22 mouse cellular contexts compared by ENCODE assay signal in the genomic region with DNA sequence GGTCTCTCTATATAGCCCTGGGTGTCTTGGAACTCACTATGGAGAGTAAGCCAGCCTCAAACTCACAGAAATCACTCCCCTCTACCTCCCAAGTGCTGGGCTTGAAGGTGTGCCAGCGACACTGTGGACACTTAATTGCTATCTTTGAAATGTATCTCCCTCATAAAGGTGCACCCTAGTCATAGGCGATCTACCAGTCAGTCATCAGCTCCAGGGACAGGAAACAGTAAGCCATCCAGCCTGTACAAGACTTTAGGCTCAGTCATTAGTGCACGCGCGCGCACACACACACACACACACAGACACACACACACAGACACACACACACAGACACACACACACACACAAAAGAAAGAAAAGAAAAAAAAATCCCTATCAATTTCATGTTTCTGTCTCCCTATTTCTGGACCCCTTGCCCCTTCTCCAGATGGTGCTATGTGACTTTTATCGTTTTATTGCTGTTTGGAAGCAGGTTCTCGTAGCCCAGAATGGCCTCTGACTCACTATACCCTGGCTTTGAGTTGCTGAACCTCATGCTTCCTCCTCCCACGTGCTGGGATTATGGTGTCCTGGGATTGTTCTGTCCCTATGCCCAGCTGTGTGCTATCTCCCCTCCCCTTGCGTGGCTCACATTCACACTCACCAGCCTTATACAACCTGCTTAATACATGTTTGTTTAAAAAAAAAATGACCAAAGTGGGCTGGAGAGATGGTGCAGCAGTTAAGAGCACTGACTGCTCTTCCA.
"Had no signal": no experiment of that assay in that cellular context is flagged by ENCODE, and none has a peak within 500 bp of the region (broad histone marks: within the 10 kb centered on the region; RNA-seq: fewer than 3 reads in every experiment).

No protein-coding gene starts in this region.

- H3K4me2 ChIP-seq: kidney, embryonic 15.5 days; limb, embryonic 12.5 days; limb, embryonic 15.5 days; liver, embryonic 11.5 days; lung, embryonic 15.5 days; midbrain, embryonic 13.5 days; neural tube, embryonic 12.5 days; neural tube, embryonic 15.5 days; stomach, embryonic 15.5 days had no signal

- H3K9ac ChIP-seq: kidney, embryonic 15.5 days; limb, embryonic 12.5 days; limb, embryonic 15.5 days; liver, embryonic 14.5 days; liver, postnatal 0 days; lung, embryonic 15.5 days; midbrain, embryonic 13.5 days; neural tube, embryonic 12.5 days; neural tube, embryonic 15.5 days; stomach, embryonic 15.5 days had no signal

- H3K27me3 ChIP-seq: kidney, embryonic 15.5 days; limb, embryonic 12.5 days; limb, embryonic 15.5 days; lung, embryonic 15.5 days; midbrain, embryonic 13.5 days; neural tube, embryonic 12.5 days; neural tube, embryonic 15.5 days; stomach, embryonic 15.5 days had no signal

- H3K27ac ChIP-seq: kidney, embryonic 15.5 days; left cerebral cortex, adult 2 months; limb, embryonic 12.5 days; limb, embryonic 15.5 days; liver, embryonic 14.5 days; lung, embryonic 15.5 days; midbrain, embryonic 13.5 days; neural tube, embryonic 12.5 days; neural tube, embryonic 15.5 days had no signal

- H3K9me3 ChIP-seq: kidney, embryonic 15.5 days; limb, embryonic 12.5 days; limb, embryonic 15.5 days; lung, embryonic 15.5 days; midbrain, embryonic 13.5 days; neural tube, embryonic 12.5 days; neural tube, embryonic 15.5 days; stomach, embryonic 15.5 days had no signal

- H3K4me1 ChIP-seq: limb, embryonic 12.5 days; midbrain, embryonic 13.5 days; neural tube, embryonic 12.5 days; neural tube, embryonic 15.5 days had no signal

- H3K36me3 ChIP-seq: kidney, embryonic 15.5 days; limb, embryonic 12.5 days; limb, embryonic 15.5 days; lung, embryonic 15.5 days; midbrain, embryonic 13.5 days; neural tube, embryonic 12.5 days; neural tube, embryonic 15.5 days; stomach, embryonic 15.5 days had no signal

- DNase-seq: kidney, adult 8-10 months; layer of hippocampus, postnatal 36 days; left cerebral cortex, postnatal 4 days; liver, postnatal 0 days; lung, postnatal 10 days; lung, postnatal 4 days; right cerebral cortex, adult 18-20 months; right cerebral cortex, postnatal 14 days; right cerebral cortex, postnatal 4 days; spleen, adult 18-20 months; thymus, postnatal 25 days had no signal

- ATAC-seq: midbrain, embryonic 13.5 days had no signal

- H3K4me3 ChIP-seq: kidney, embryonic 15.5 days; left cerebral cortex, adult 2 months; limb, embryonic 12.5 days; limb, embryonic 15.5 days; lung, embryonic 15.5 days; midbrain, embryonic 13.5 days; neural tube, embryonic 12.5 days; neural tube, embryonic 15.5 days; stomach, embryonic 15.5 days had no signal
